8 mouse cellular contexts compared by ENCODE assay signal in genomic region chr11:102297577-102298556, GRCm38 (mm10). TPM values are rescaled to one million over a fixed set of nuclear protein-coding genes. Genes with fewer than 3 reads are reported as not detected.
DNase-seq lines count a peak whose midpoint lies in the region; ATAC-seq lines count a peak whose summit lies in the region.

No protein-coding gene starts in this region.

- peaks cover 21% of the 10 kb centered on the region for H3K36me3 ChIP-seq in kidney, embryonic 15.5 days
- H3K36me3 ChIP-seq in heart, embryonic 16.5 days (ENCODE audit: control insufficient read depth, insufficient read depth) = peaks cover 9% of the 10 kb centered on the region; the same call in 1 of the 2 replicates
- peaks cover 15% of the 10 kb centered on the region; the same call in 1 of the 2 replicates for H3K36me3 ChIP-seq in macrophage (ENCODE audit: inconsistent target)

- peak overlapping the region; percentile 83 for H3K4me2 ChIP-seq in kidney, embryonic 15.5 days
- peak overlapping the region; percentile 98 for H3K4me2 ChIP-seq in heart, embryonic 16.5 days (ENCODE audit: low read depth, low read length)

- H3K9ac ChIP-seq in kidney, embryonic 15.5 days = peak overlapping the region; percentile 72
- peak overlapping the region; percentile 91 for H3K9ac ChIP-seq in heart, embryonic 16.5 days (ENCODE audit: low read length)

- ATAC-seq in kidney, embryonic 15.5 days (replicated peaks; ENCODE audit: low FRiP score) = peak; percentile 30
- peak; percentile 5; the same call in 1 of the 2 replicates for ATAC-seq in heart, embryonic 16.5 days (replicated peaks; ENCODE audit: extremely low read depth, insufficient read depth, low FRiP score)

- peaks cover 29% of the 10 kb centered on the region for H3K4me1 ChIP-seq in kidney, embryonic 15.5 days
- H3K4me1 ChIP-seq in heart, embryonic 16.5 days (ENCODE audit: control insufficient read depth, insufficient read depth, low read length) = peaks cover 20% of the 10 kb centered on the region

- no peaks in the 10 kb centered on the region for H3K9me3 ChIP-seq in kidney, embryonic 15.5 days (replicated peaks)
- H3K9me3 ChIP-seq in heart, embryonic 16.5 days (replicated peaks; ENCODE audit: control insufficient read depth, low read length) = no peaks in the 10 kb centered on the region

- peaks cover 26% of the 10 kb centered on the region for H3K79me2 ChIP-seq in macrophage (ENCODE audit: inconsistent target)

- no peaks in the 10 kb centered on the region for H3K27me3 ChIP-seq in kidney, embryonic 15.5 days
- H3K27me3 ChIP-seq in heart, embryonic 16.5 days (ENCODE audit: control insufficient read depth, insufficient read depth, low read length) = no peaks in the 10 kb centered on the region

- peak overlapping the region; percentile 99 for H3K27ac ChIP-seq in kidney, embryonic 15.5 days
- H3K27ac ChIP-seq in heart, embryonic 16.5 days (ENCODE audit: low read length) = peak overlapping the region; percentile 99
- H3K27ac ChIP-seq in macrophage = peak overlapping the region; percentile 83

- 25% methylated on average over 27 of the region's 27 CpGs for WGBS in kidney, embryonic 15.5 days
- 23% methylated on average over 27 of the region's 27 CpGs for WGBS in heart, embryonic 16.5 days
- WGBS in macrophage (ENCODE audit: missing documents) = 21% methylated on average over 27 of the region's 27 CpGs

- DNase-seq in kidney, postnatal 4 days = no peak
- peak; percentile 64 for DNase-seq in R1 (ENCODE audit: low read depth, low spot score)
- no peak for DNase-seq in ovary, postnatal 14 days (ENCODE audit: low spot score)
- no peak for DNase-seq in urinary bladder, postnatal 25 days (ENCODE audit: low spot score)
- DNase-seq in layer of hippocampus, adult 9-11 months = no peak

- peak overlapping the region; percentile 92 for H3K4me3 ChIP-seq in kidney, embryonic 15.5 days (replicated peaks)
- peak overlapping the region; percentile 81 for H3K4me3 ChIP-seq in heart, embryonic 16.5 days (ENCODE audit: low read length)
- peak overlapping the region; percentile 76 for H3K4me3 ChIP-seq in macrophage (ENCODE audit: inconsistent target)

RNA-seq across cellular contexts. Expression of gene Atxn7l3, which starts 1.4 kb away (rescaled TPM):
- polyA plus RNA-seq in kidney, embryonic 15.5 days (2015; fragmentation: Nextera tagmentation; extraction: Ambion mirVana) = 12.3 and 14.0 TPM in 2 replicates
- polyA plus RNA-seq in heart, embryonic 16.5 days (2015; fragmentation: Nextera tagmentation; extraction: Ambion mirVana) = 7.1 and 9.1 TPM in 2 replicates
- 10 to 100 TPM; 14.4 to 80.8 (median 50.6) TPM for total RNA-seq in macrophage (2018; cell fraction: chromatin; rRNA removed)
- 10 to 100 TPM; 26.2 to 49.2 (median 39.8) TPM for total RNA-seq in macrophage (2018; cell fraction: cytosol; rRNA removed)
- 10 to 100 TPM; 27.4 to 81.9 (median 56.8) TPM for total RNA-seq in macrophage (2018; cell fraction: nucleus; rRNA removed)
- 14.9 to 36.0 TPM (median 29.4 TPM) in 3 replicates for polyA plus RNA-seq in macrophage (2018)

RNA-seq across cellular contexts. Expression of gene Tmub2, which starts 13.1 kb away (rescaled TPM):
- 48.9 and 57.9 TPM in 2 replicates for polyA plus RNA-seq in kidney, embryonic 15.5 days (2015; fragmentation: Nextera tagmentation; extraction: Ambion mirVana)
- polyA plus RNA-seq in heart, embryonic 16.5 days (2015; fragmentation: Nextera tagmentation; extraction: Ambion mirVana) = 42.6 and 44.9 TPM in 2 replicates
- total RNA-seq in macrophage (2018; cell fraction: chromatin; rRNA removed) = 10 to 100 TPM in 25 of 26 experiments, 1 to 10 TPM in 1; 6.5 to 31.2 (median 20.5) TPM
- 10 to 100 TPM; 30.1 to 49.7 (median 43.3) TPM for total RNA-seq in macrophage (2018; cell fraction: cytosol; rRNA removed)
- 10 to 100 TPM; 18.7 to 61.6 (median 41.7) TPM for total RNA-seq in macrophage (2018; cell fraction: nucleus; rRNA removed)
- polyA plus RNA-seq in macrophage (2018) = 30.1 to 47.5 TPM (median 30.9 TPM) in 3 replicates

RNA-seq across cellular contexts. Expression of gene Ubtf, which starts 21.7 kb away (rescaled TPM):
- 95.3 and 100 TPM in 2 replicates for polyA plus RNA-seq in kidney, embryonic 15.5 days (2015; fragmentation: Nextera tagmentation; extraction: Ambion mirVana)
- 57.8 and 58.9 TPM in 2 replicates for polyA plus RNA-seq in heart, embryonic 16.5 days (2015; fragmentation: Nextera tagmentation; extraction: Ambion mirVana)
- total RNA-seq in macrophage (2018; cell fraction: chromatin; rRNA removed) = 100 to 1,000 TPM in 17 of 26 experiments, 10 to 100 TPM in 9; 61.9 to 319 (median 115) TPM
- total RNA-seq in macrophage (2018; cell fraction: cytosol; rRNA removed) = 10 to 100 TPM; 34.6 to 66.8 (median 49.1) TPM
- 100 to 1,000 TPM in 1 of 26 experiments, 10 to 100 TPM in 25; 46.9 to 110 (median 73.5) TPM for total RNA-seq in macrophage (2018; cell fraction: nucleus; rRNA removed)
- polyA plus RNA-seq in macrophage (2018) = 44.6 to 66.0 TPM (median 62.1 TPM) in 3 replicates

RNA-seq across cellular contexts. Expression of gene Asb16, which starts 29.3 kb away (rescaled TPM):
- polyA plus RNA-seq in kidney, embryonic 15.5 days (2015; fragmentation: Nextera tagmentation; extraction: Ambion mirVana) = 0.10 and 0.13 TPM in 2 replicates
- polyA plus RNA-seq in heart, embryonic 16.5 days (2015; fragmentation: Nextera tagmentation; extraction: Ambion mirVana) = 0.08 and 0.09 TPM in 2 replicates
- total RNA-seq in macrophage (2018; cell fraction: chromatin; rRNA removed) = not detected
- total RNA-seq in macrophage (2018; cell fraction: cytosol; rRNA removed) = under 1 TPM in 2 of 26 experiments, not detected in 24; 0.04 to 0.09 TPM
- not detected for total RNA-seq in macrophage (2018; cell fraction: nucleus; rRNA removed)
- polyA plus RNA-seq in macrophage (2018) = not detected in 3 replicates

RNA-seq across cellular contexts. Expression of gene BC030867, which starts 49.2 kb away (rescaled TPM):
- 18.1 and 22.2 TPM in 2 replicates for polyA plus RNA-seq in kidney, embryonic 15.5 days (2015; fragmentation: Nextera tagmentation; extraction: Ambion mirVana)
- 11.8 and 12.3 TPM in 2 replicates for polyA plus RNA-seq in heart, embryonic 16.5 days (2015; fragmentation: Nextera tagmentation; extraction: Ambion mirVana)
- total RNA-seq in macrophage (2018; cell fraction: chromatin; rRNA removed) = 1 to 10 TPM in 20 of 26 experiments, under 1 TPM in 5, not detected in 1; 0.41 to 8.4 (median 1.8) TPM
- 1 to 10 TPM in 7 of 26 experiments, under 1 TPM in 19; 0.08 to 1.6 (median 0.71) TPM for total RNA-seq in macrophage (2018; cell fraction: cytosol; rRNA removed)
- total RNA-seq in macrophage (2018; cell fraction: nucleus; rRNA removed) = 1 to 10 TPM in 18 of 26 experiments, under 1 TPM in 7, not detected in 1; 0.31 to 9.6 (median 1.6) TPM
- 0.22 to 4.2 TPM (median 1.5 TPM) in 3 replicates for polyA plus RNA-seq in macrophage (2018)
